Mouse (Mus musculus): ENCODE data around the gene Tnnt2. TPM values are rescaled to one million over a fixed set of nuclear protein-coding genes. Genes with fewer than 3 reads are reported as not detected.

Tnnt2 gene
- total RNA-seq, 2 experiments from 2014 or later: 7,950 to 8,027 TPM

- intact Hi-C loops (cut with DNase I): no loop called here
- DNase-seq: no peak
These were observed 21.6 kb upstream of the Tnnt2 start for GRCm38 (mm10) chr1:135814531-135814930.

- intact Hi-C loops (cut with DNase I): no loop called here
- DNase-seq: no peak
These were observed 18.6 kb upstream of the Tnnt2 start for GRCm38 (mm10) chr1:135817595-135817994.

- DNase-seq: no peak
- intact Hi-C loops (cut with DNase I): no loop called here
These were observed 17.6 kb upstream of the Tnnt2 start, which contains the start of gene Lad1 for GRCm38 (mm10) chr1:135818481-135819086. TSS of gene Lad1 (plus strand) at chr1:135818598.

- DNase-seq: no peak
- intact Hi-C loops (cut with DNase I): no loop called here
These were observed 16.1 kb upstream of the Tnnt2 start for GRCm38 (mm10) chr1:135820071-135820470.

- intact Hi-C loops (cut with DNase I): no loop called here
- no peak for DNase-seq
These were observed 15.3 kb upstream of the Tnnt2 start for GRCm38 (mm10) chr1:135820736-135821364.

- no peak for DNase-seq
- intact Hi-C loops (cut with DNase I): no loop called here
These were observed 14.4 kb upstream of the Tnnt2 start for GRCm38 (mm10) chr1:135821780-135822179.

- intact Hi-C loops (cut with DNase I): no loop called here
- no peak for DNase-seq
These were observed 7.2 kb upstream of the Tnnt2 start for GRCm38 (mm10) chr1:135828918-135829317.

- intact Hi-C loops (cut with DNase I): no loop called here
- DNase-seq: no peak
These were observed 1.8 kb upstream of the Tnnt2 start for GRCm38 (mm10) chr1:135834206-135834859.

GRCm38 (mm10) chr1:135834983-135835382, 1.2 kb upstream of the Tnnt2 start:
- no peak for DNase-seq
- intact Hi-C loops (cut with DNase I): no loop called here

- intact Hi-C loops (cut with DNase I): no loop called here
- DNase-seq: no peak
These were observed 2.5 kb downstream of the Tnnt2 start for GRCm38 (mm10) chr1:135838626-135839025.

- peak in 1 of 2 experiments; percentile 9 for DNase-seq
- intact Hi-C loops (cut with DNase I): no loop called here
These were observed 2.9 kb downstream of the Tnnt2 start for GRCm38 (mm10) chr1:135839065-135839464.

- DNase-seq: peak in 1 of 2 experiments; percentile 32
- intact Hi-C loops (cut with DNase I): no loop called here
These were observed 4.7 kb downstream of the Tnnt2 start for GRCm38 (mm10) chr1:135840675-135841395.

GRCm38 (mm10) chr1:135843519-135844262, 7.5 kb downstream of the Tnnt2 start:
- intact Hi-C loops (cut with DNase I): no loop called here
- DNase-seq: peak in 1 of 2 experiments; percentile 15

GRCm38 (mm10) chr1:135844481-135844880, 8.3 kb downstream of the Tnnt2 start:
- intact Hi-C loops (cut with DNase I): no loop called here
- peak in 1 of 2 experiments; percentile 51 for DNase-seq

GRCm38 (mm10) chr1:135846632-135847031, 10.5 kb downstream of the Tnnt2 start:
- DNase-seq: peak in 1 of 2 experiments; percentile 10
- intact Hi-C loops (cut with DNase I): no loop called here

- peak in 1 of 2 experiments; percentile 66 for DNase-seq
- intact Hi-C loops (cut with DNase I): no loop called here
These were observed 11.0 kb downstream of the Tnnt2 start for GRCm38 (mm10) chr1:135847139-135847562.

- intact Hi-C loops (cut with DNase I): no loop called here
- peak; percentile 56 to 73 for DNase-seq
These were observed 11.6 kb downstream of the Tnnt2 start for GRCm38 (mm10) chr1:135847611-135848351.

GRCm38 (mm10) chr1:135850722-135851512, 14.8 kb downstream of the Tnnt2 start:
- intact Hi-C loops (cut with DNase I): no loop called here
- peak in 1 of 2 experiments; percentile 73 for DNase-seq
